Mouse (Mus musculus) CH12.LX (cell line): ENCODE results near the gene Hsf4. TPM values are rescaled to one million over a fixed set of nuclear protein-coding genes. Genes with fewer than 3 reads are reported as not detected.

Source experiments
- DNase-seq: peaks from one replicate; pipeline ENCODE4 v3.0.0-alpha.2; 2013; ENCODE audit errors: extremely low read depth
- H3K27ac ChIP-seq: 2 replicates; pipeline ENCODE4 v1.5.1; 2012; ENCODE audit warnings: low read depth, mild to moderate bottlenecking, control low read depth, moderate library complexity; ENCODE audit not compliant: insufficient read depth
- H3K27me3 ChIP-seq: replicated peaks from 2 replicates; pipeline ENCODE3; 2012; ENCODE audit warnings: inconsistent platforms
- H3K36me3 ChIP-seq, 2 experiments: replicated peaks in 1 of 2; 2 replicates each; pipeline versions ENCODE3 to v1.6.1; 2012; ENCODE audit warnings: inconsistent platforms in 1 of 2, low read length in 1 of 2, mild to moderate bottlenecking in 1 of 2, mixed read lengths in 1 of 2, moderate library complexity in 1 of 2; ENCODE audit not compliant: control insufficient read depth in 1 of 2, insufficient read depth in 1 of 2
- H3K4me1 ChIP-seq, 2 experiments: 2 replicates each; pipeline ENCODE4 v1.6.1; 2012; ENCODE audit warnings: inconsistent platforms in 1 of 2, moderate library complexity in 1 of 2; ENCODE audit not compliant: insufficient read depth in 2 of 2, control insufficient read depth in 1 of 2
- H3K4me2 ChIP-seq: 2 replicates; pipeline ENCODE4 v1.6.1; 2012; ENCODE audit warnings: low read depth, mild to moderate bottlenecking, control low read depth; ENCODE audit not compliant: poor library complexity, insufficient read depth, severe bottlenecking
- H3K4me3 ChIP-seq, 3 experiments: fragments of 150-350 bp in 1 of 3; sonication (generic) in 1 of 3; replicated peaks in 1 of 3; 2 replicates each; pipeline versions ENCODE3 to v1.5.1; 2011 to 2012; ENCODE audit warnings: low read depth in 2 of 3, low read length in 2 of 3, mild to moderate bottlenecking in 2 of 3, moderate library complexity in 2 of 3, control low read depth in 1 of 3, improper control_type of control experiment in 1 of 3, inconsistent platforms in 1 of 3, mixed read lengths in 1 of 3; ENCODE audit not compliant: poor library complexity in 1 of 3
- H3K79me2 ChIP-seq: replicated peaks from 2 replicates; pipeline ENCODE4 v1.6.1; 2012; ENCODE audit warnings: mild to moderate bottlenecking, moderate library complexity; ENCODE audit not compliant: control insufficient read depth, poor library complexity, insufficient read depth, severe bottlenecking; ENCODE audit errors: extremely low read depth
- H3K9ac ChIP-seq: 2 replicates; pipeline ENCODE4 v1.6.1; 2012; ENCODE audit warnings: low read depth, mild to moderate bottlenecking, control low read depth, moderate library complexity; ENCODE audit not compliant: insufficient read depth
- H3K9me3 ChIP-seq: replicated peaks from 2 replicates; pipeline ENCODE3; 2012; ENCODE audit warnings: low read length, inconsistent platforms, mixed read lengths
- BHLHE40 ChIP-seq: IDR thresholded peaks from 2 replicates; pipeline ENCODE4 v1.6.1; 2011; ENCODE audit warnings: mild to moderate bottlenecking, low read depth, low read length, improper control_type of control experiment
- CHD1 ChIP-seq: IDR thresholded peaks from 2 replicates; pipeline ENCODE4 v1.6.1; 2012; ENCODE audit warnings: low read depth, low read length, improper control_type of control experiment, inconsistent platforms
- CHD2 ChIP-seq: IDR thresholded peaks from 2 replicates; pipeline ENCODE4 v1.6.1; 2011; ENCODE audit warnings: low read length, improper control_type of control experiment
- E2F4 ChIP-seq: IDR thresholded peaks from 2 replicates; pipeline ENCODE4 v1.6.1; 2011; ENCODE audit warnings: low read depth, low read length, improper control_type of control experiment; ENCODE audit not compliant: insufficient replicate concordance
- ELF1 ChIP-seq: IDR thresholded peaks from 2 replicates; pipeline ENCODE4 v1.6.1; 2014; ENCODE audit warnings: low read depth, mild to moderate bottlenecking, inconsistent platforms, low read length, improper control_type of control experiment
- ETS1 ChIP-seq: conservative IDR thresholded peaks from 2 replicates; pipeline ENCODE4 v1.6.1; 2012; ENCODE audit warnings: low read depth, mild to moderate bottlenecking, inconsistent platforms, low read length, improper control_type of control experiment, moderate library complexity
- GABPA ChIP-seq: IDR thresholded peaks from 2 replicates; pipeline ENCODE4 v1.6.1; 2012; ENCODE audit warnings: low read depth, low read length, improper control_type of control experiment, inconsistent platforms; ENCODE audit not compliant: insufficient replicate concordance
- IRF4 ChIP-seq: IDR thresholded peaks from 2 replicates; pipeline ENCODE4 v1.6.1; 2014; ENCODE audit warnings: low read depth, mild to moderate bottlenecking, inconsistent platforms, low read length, improper control_type of control experiment
- JUND ChIP-seq: conservative IDR thresholded peaks from 2 replicates; pipeline ENCODE4 v1.6.1; 2011; ENCODE audit warnings: low read depth, low read length, improper control_type of control experiment
- KAT2A ChIP-seq: IDR thresholded peaks from 2 replicates; pipeline ENCODE4 v1.6.1; 2012; ENCODE audit warnings: low read length, improper control_type of control experiment, inconsistent platforms; ENCODE audit not compliant: insufficient replicate concordance
- MAZ ChIP-seq: IDR thresholded peaks from 2 replicates; pipeline ENCODE4 v1.6.1; 2012; ENCODE audit warnings: low read depth, mild to moderate bottlenecking, inconsistent platforms, low read length, improper control_type of control experiment, moderate library complexity
- MXI1 ChIP-seq: IDR thresholded peaks from 2 replicates; pipeline ENCODE4 v1.6.1; 2011; ENCODE audit warnings: mild to moderate bottlenecking, low read depth, low read length, improper control_type of control experiment
- MYC ChIP-seq: IDR thresholded peaks from 2 replicates; pipeline ENCODE4 v1.6.1; 2011; ENCODE audit warnings: low read depth, mild to moderate bottlenecking, improper control_type of control experiment, low read length
- NELFE ChIP-seq: IDR thresholded peaks from 2 replicates; pipeline ENCODE4 v1.6.1; 2011; ENCODE audit warnings: low read depth, low read length, improper control_type of control experiment
- NRF1 ChIP-seq: IDR thresholded peaks from 2 replicates; pipeline ENCODE4 v1.6.1; 2014; ENCODE audit warnings: low read depth, mild to moderate bottlenecking, inconsistent platforms, low read length, improper control_type of control experiment, moderate library complexity
- PAX5 ChIP-seq: IDR thresholded peaks from 2 replicates; pipeline ENCODE4 v1.6.1; 2012; ENCODE audit warnings: low read length, inconsistent platforms, mixed read lengths
- POLR2A ChIP-seq: IDR thresholded peaks from 2 replicates; pipeline ENCODE4 v1.6.1; 2011; ENCODE audit warnings: low read depth, mild to moderate bottlenecking, improper control_type of control experiment, low read length
- POLR2AphosphoS2 ChIP-seq: IDR thresholded peaks from 2 replicates; pipeline ENCODE4 v1.6.1; 2011; ENCODE audit warnings: low read depth, low read length, improper control_type of control experiment
- RAD21 ChIP-seq: IDR thresholded peaks from 2 replicates; pipeline ENCODE4 v1.6.1; 2011; ENCODE audit warnings: low read depth, mild to moderate bottlenecking, low read length, improper control_type of control experiment, moderate library complexity
- RCOR1 ChIP-seq: conservative IDR thresholded peaks from 2 replicates; pipeline ENCODE4 v1.6.1; 2012; ENCODE audit warnings: low read depth, mild to moderate bottlenecking, inconsistent platforms, low read length, improper control_type of control experiment
- SIN3A ChIP-seq: IDR thresholded peaks from 2 replicates; pipeline ENCODE4 v1.6.1; 2012; ENCODE audit warnings: low read length, improper control_type of control experiment, inconsistent platforms
- TBP ChIP-seq: conservative IDR thresholded peaks from 2 replicates; pipeline ENCODE4 v1.6.1; 2011; ENCODE audit warnings: low read depth, low read length, improper control_type of control experiment
- TCF12 ChIP-seq: IDR thresholded peaks from 2 replicates; pipeline ENCODE4 v1.6.1; 2014; ENCODE audit warnings: low read depth, mild to moderate bottlenecking, inconsistent platforms, low read length, improper control_type of control experiment
- UBTF ChIP-seq: IDR thresholded peaks from 2 replicates; pipeline ENCODE4 v1.6.1; 2012; ENCODE audit warnings: low read depth, mild to moderate bottlenecking, inconsistent platforms, low read length, improper control_type of control experiment, moderate library complexity
- USF1 ChIP-seq: IDR thresholded peaks from 2 replicates; pipeline ENCODE4 v1.6.1; 2014; ENCODE audit warnings: low read depth, mild to moderate bottlenecking, inconsistent platforms, low read length, improper control_type of control experiment
- USF2 ChIP-seq: conservative IDR thresholded peaks from 2 replicates; pipeline ENCODE4 v1.6.1; 2011; ENCODE audit warnings: low read depth, low read length, improper control_type of control experiment
- ZNF384 ChIP-seq: IDR thresholded peaks from 2 replicates; pipeline ENCODE4 v1.6.1; 2012; ENCODE audit warnings: low read depth, low read length, improper control_type of control experiment, inconsistent platforms
- dilution Hi-C: fragments of 300-500 bp; cut with MboI; formaldehyde crosslinking; loops from 2 replicates; pipeline ENCODE4 v1.14.3; 2020; ENCODE audit warnings: low sequenced_read_pairs; ENCODE audit not compliant: extremely low pct_unique_long_range_greater_than_20kb, extremely low pct_ligation_motif_present
- in situ Hi-C: fragments of 300-500 bp; cut with MboI; formaldehyde crosslinking; loops from 3 replicates; pipeline ENCODE4 v1.14.3; 2019; ENCODE audit warnings: low sequenced_read_pairs, low pct_ligation_motif_present, low pct_unique_long_range_greater_than_20kb, mixed read lengths
- polyA plus RNA-seq: library from polyadenylated mRNA; unstranded; fragments of >175 nt; gene quantifications from 2 replicates; pipeline ENCODE4 v1.2.1, GENCODE M21; 2012; ENCODE audit warnings: low read depth; ENCODE audit not compliant: insufficient read length
- total RNA-seq, 2 experiments: library from RNA; depleted of rRNA; stranded (reverse); fragments of 300-350 nt in 1 of 2; fragments of >200 nt in 1 of 2; gene quantifications; 2 replicates each; pipeline ENCODE4 v1.2.3; 2012 to 2014

Gene Hsf4
- total and polyA plus RNA-seq, 3 experiments = 0.08 TPM; not detected in 2

GRCm38 (mm10) chr8:105298351-105299252 is 29.0 kb downstream of the Hsf4 start:
- TF ChIP-seq TBP (no peak), POLR2AphosphoS2 (no peak), POLR2A (no peak), ETS1 (peak; percentile 77), PAX5 (no peak), USF2 (no peak), GABPA (no peak), BHLHE40 (no peak), KAT2A (no peak), MXI1 (peak; percentile 53), UBTF (no peak), CHD1 (no peak), RCOR1 (no peak), E2F4 (no peak), SIN3A (no peak; the same call in 1 of the 2 replicates), ZNF384 (peak; percentile 59), NRF1 (no peak), MAZ (no peak), CHD2 (no peak), JUND (no peak)
- no peaks in the 10 kb centered on the region for H3K9me3 ChIP-seq
- peaks cover 26% of the 10 kb centered on the region for H3K79me2 ChIP-seq
- peaks cover 10 to 66% of the 10 kb centered on the region in 2 experiments for H3K4me1 ChIP-seq
- H3K27ac ChIP-seq = peak overlapping the region; percentile 29; the same call in 1 of the 2 replicates
- peak overlapping the region; percentile 94 for H3K9ac ChIP-seq
- in situ Hi-C loops (no loop called here), dilution Hi-C loops (no loop called here)
- peak overlapping the region; percentile 80 for H3K4me2 ChIP-seq
- H3K4me3 ChIP-seq = peak overlapping the region; percentile 82 to 96 (median 89)
- H3K27me3 ChIP-seq = no peaks in the 10 kb centered on the region
- H3K36me3 ChIP-seq = peaks cover 33 to 48% of the 10 kb centered on the region in 2 experiments
- peak; percentile 58 for DNase-seq

GRCm38 (mm10) chr8:105299962-105300361 is 30.4 kb downstream of the Hsf4 start:
- Histone ChIP-seq H3K36me3 (peaks cover 46 to 62% of the 10 kb centered on the region in 2 experiments), H3K27ac (no peak overlapping the region), H3K9me3 (no peaks in the 10 kb centered on the region), H3K27me3 (no peaks in the 10 kb centered on the region), H3K4me3 (no peak overlapping the region), H3K79me2 (peaks cover 26% of the 10 kb centered on the region), H3K4me2 (no peak overlapping the region), H3K4me1 (peaks cover 10 to 75% of the 10 kb centered on the region in 2 experiments), H3K9ac (no peak overlapping the region)
- TF ChIP-seq IRF4 (no peak), USF1 (no peak), TCF12 (no peak), USF2 (no peak), RAD21 (no peak), POLR2A (no peak), ELF1 (no peak), MYC (no peak), NELFE (no peak)
- DNase-seq = no peak
- in situ Hi-C loops = no loop called here
- dilution Hi-C loops = no loop called here
